Mouse (Mus musculus) embryonic facial prominence, embryonic 11.5 days (tissue): ENCODE data around the gene Tmem26. TPM values are rescaled to one million over a fixed set of nuclear protein-coding genes. Genes with fewer than 3 reads are reported as not detected.

Experiments
- ATAC-seq: fragments of 200-750 bp; cut with Nextera tagmentation; replicated peaks from 2 replicates; pipeline ENCODE4 v1.8.0; 2017; ENCODE audit warnings: low read depth; ENCODE audit not compliant: insufficient number of reproducible peaks, low FRiP score, low TSS enrichment
- DNase-seq: peaks from one replicate; pipeline ENCODE4 v3.0.0-alpha.2; 2015; ENCODE audit warnings: low spot score
- H3K27ac ChIP-seq: fragments of 300-500 bp; sonication (generic); replicated peaks from 2 replicates; pipeline ENCODE4 v1.5.1; 2014; ENCODE audit warnings: mild to moderate bottlenecking, low read depth, low read length, control low read depth
- H3K27me3 ChIP-seq: fragments of 300-500 bp; sonication (generic); 2 replicates; pipeline ENCODE4 v1.6.1; 2014; ENCODE audit warnings: mild to moderate bottlenecking, low read length, moderate library complexity, mixed read lengths; ENCODE audit not compliant: control insufficient read depth, insufficient read depth
- H3K36me3 ChIP-seq: fragments of 300-500 bp; sonication (generic); replicated peaks from 2 replicates; pipeline ENCODE4 v1.6.1; 2014; ENCODE audit warnings: low read depth, mild to moderate bottlenecking, low read length, moderate library complexity, mixed read lengths; ENCODE audit not compliant: control insufficient read depth, insufficient read depth
- H3K4me1 ChIP-seq: fragments of 300-500 bp; sonication (generic); 2 replicates; pipeline ENCODE4 v1.6.1; 2014; ENCODE audit warnings: low read length, mixed read lengths; ENCODE audit not compliant: control insufficient read depth, insufficient read depth
- H3K4me2 ChIP-seq: fragments of 300-500 bp; sonication (generic); 2 replicates; pipeline ENCODE4 v1.6.1; 2014; ENCODE audit warnings: low read depth, mild to moderate bottlenecking, control low read depth, low read length, moderate library complexity
- H3K4me3 ChIP-seq: fragments of 300-500 bp; sonication (generic); 2 replicates; pipeline ENCODE4 v1.5.1; 2014; ENCODE audit warnings: low read depth, low read length, control low read depth
- H3K9ac ChIP-seq: fragments of 300-500 bp; sonication (generic); replicated peaks from 2 replicates; pipeline ENCODE4 v1.6.1; 2014; ENCODE audit warnings: mild to moderate bottlenecking, control low read depth, low read length
- H3K9me3 ChIP-seq: fragments of 300-500 bp; sonication (generic); replicated peaks from 2 replicates; pipeline ENCODE4 v1.6.1; 2016; ENCODE audit warnings: mild to moderate bottlenecking, low read length, inconsistent platforms, mixed read lengths; ENCODE audit not compliant: control insufficient read depth
- WGBS: fragments of 180-500 bp; shearing (Covaris S2); extraction: QIAGEN DNeasy Blood & Tissue Kit; methylation state at CpG from one replicate; pipeline ENCODE4 v1.1.7; 2014; 5-methylcytosine and 5-hydroxymethylcytosine counted together
- polyA plus RNA-seq: library from polyadenylated mRNA; unstranded; fragments of >200 nt; fragmentation: Nextera tagmentation; extraction: Ambion mirVana; gene quantifications from 2 replicates; pipeline ENCODE4 v1.2.1, GENCODE M21; 2014

The Tmem26 gene
- polyA plus RNA-seq, 1 experiment from 2014 or later, result 30.7 TPM

- Histone ChIP-seq H3K27ac (no peak overlapping the region), H3K9ac (no peak overlapping the region), H3K27me3 (no peaks in the 10 kb centered on the region), H3K36me3 (no peaks in the 10 kb centered on the region), H3K4me1 (no peaks in the 10 kb centered on the region), H3K4me3 (no peak overlapping the region), H3K9me3 (no peaks in the 10 kb centered on the region), H3K4me2 (no peak overlapping the region)
- WGBS, result 88% methylated on average over 4 of the region's 4 CpGs
- no peak for DNase-seq
- ATAC-seq, result no peak
Observed at GRCm38 (mm10) chr10:68705471-68706036, 17.9 kb upstream of the Tmem26 start.

GRCm38 (mm10) chr10:68707014-68707852 lies 16.2 kb upstream of the Tmem26 start:
- Histone ChIP-seq H3K27me3 (no peaks in the 10 kb centered on the region), H3K4me1 (no peaks in the 10 kb centered on the region), H3K9me3 (no peaks in the 10 kb centered on the region), H3K27ac (no peak overlapping the region), H3K36me3 (no peaks in the 10 kb centered on the region), H3K9ac (no peak overlapping the region), H3K4me2 (no peak overlapping the region), H3K4me3 (no peak overlapping the region)
- DNase-seq, result no peak
- ATAC-seq, result no peak
- 82% methylated on average over 3 of the region's 3 CpGs for WGBS

GRCm38 (mm10) chr10:68712926-68713325 lies 10.5 kb upstream of the Tmem26 start:
- Histone ChIP-seq H3K9me3 (no peaks in the 10 kb centered on the region), H3K9ac (no peak overlapping the region), H3K4me2 (no peak overlapping the region), H3K36me3 (no peaks in the 10 kb centered on the region), H3K27ac (no peak overlapping the region), H3K27me3 (no peaks in the 10 kb centered on the region), H3K4me3 (no peak overlapping the region), H3K4me1 (no peaks in the 10 kb centered on the region)
- 73% methylated on average over 2 of the region's 2 CpGs for WGBS
- no peak for DNase-seq
- no peak for ATAC-seq

GRCm38 (mm10) chr10:68714302-68714701 lies 9.1 kb upstream of the Tmem26 start:
- WGBS, result 67% methylated on average over 3 of the region's 3 CpGs
- no peaks in the 10 kb centered on the region for H3K9me3 ChIP-seq

GRCm38 (mm10) chr10:68715396-68715795 lies 8.1 kb upstream of the Tmem26 start:
- WGBS, result 96% methylated on average over 3 of the region's 3 CpGs
- Histone ChIP-seq H3K27me3 (no peaks in the 10 kb centered on the region), H3K4me1 (no peaks in the 10 kb centered on the region), H3K36me3 (no peaks in the 10 kb centered on the region), H3K4me2 (no peak overlapping the region), H3K9ac (no peak overlapping the region), H3K9me3 (no peaks in the 10 kb centered on the region), H3K27ac (no peak overlapping the region), H3K4me3 (no peak overlapping the region)
- ATAC-seq (no peak), DNase-seq (no peak)

More at GRCm38 (mm10) chr10:68714302-68714701, 9.1 kb upstream of the Tmem26 start:
- Histone ChIP-seq H3K27me3 (no peaks in the 10 kb centered on the region), H3K36me3 (no peaks in the 10 kb centered on the region), H3K27ac (no peak overlapping the region), H3K4me1 (no peaks in the 10 kb centered on the region), H3K9ac (no peak overlapping the region), H3K4me2 (no peak overlapping the region), H3K4me3 (no peak overlapping the region)
- ATAC-seq, result no peak
- no peak for DNase-seq

- DNase-seq (no peak), ATAC-seq (no peak)
- Histone ChIP-seq H3K4me1 (no peaks in the 10 kb centered on the region), H3K27ac (no peak overlapping the region), H3K36me3 (no peaks in the 10 kb centered on the region), H3K4me2 (no peak overlapping the region), H3K9ac (no peak overlapping the region), H3K4me3 (no peak overlapping the region), H3K27me3 (no peaks in the 10 kb centered on the region), H3K9me3 (no peaks in the 10 kb centered on the region)
- WGBS, result 78% methylated on average over 3 of the region's 3 CpGs
Observed at GRCm38 (mm10) chr10:68718375-68718774, 5.1 kb upstream of the Tmem26 start.

GRCm38 (mm10) chr10:68720887-68721400 lies 2.5 kb upstream of the Tmem26 start:
- no peaks in the 10 kb centered on the region for H3K4me1 ChIP-seq
- H3K9me3 ChIP-seq, result no peaks in the 10 kb centered on the region
- no peaks in the 10 kb centered on the region for H3K27me3 ChIP-seq
- no peak overlapping the region for H3K4me3 ChIP-seq
- ATAC-seq, result no peak
- H3K36me3 ChIP-seq, result no peaks in the 10 kb centered on the region
- no peak overlapping the region for H3K9ac ChIP-seq
- no peak for DNase-seq
- H3K27ac ChIP-seq, result no peak overlapping the region
- H3K4me2 ChIP-seq, result no peak overlapping the region
- 72% methylated on average over 5 of the region's 5 CpGs for WGBS

GRCm38 (mm10) chr10:68723015-68723414 lies 431 bp upstream of the Tmem26 start:
- Histone ChIP-seq H3K27ac (no peak overlapping the region), H3K9ac (no peak overlapping the region; the same call in 1 of the 2 replicates), H3K9me3 (no peaks in the 10 kb centered on the region), H3K4me2 (peak overlapping the region; percentile 54; the same call in 1 of the 2 replicates), H3K27me3 (no peaks in the 10 kb centered on the region), H3K4me1 (no peaks in the 10 kb centered on the region), H3K4me3 (no peak overlapping the region), H3K36me3 (no peaks in the 10 kb centered on the region)
- ATAC-seq (no peak), DNase-seq (peak; percentile 20)
- WGBS, result 41% methylated on average over 7 of the region's 7 CpGs
